Mouse (Mus musculus) heart, embryonic 12.5 days (tissue): ENCODE measurements around the gene St7. TPM values are rescaled to one million over a fixed set of nuclear protein-coding genes. Genes with fewer than 3 reads are reported as not detected.

Experiments used
- ATAC-seq: fragments of 200-750 bp; cut with Nextera tagmentation; 2 replicates; pipeline ENCODE4 v1.8.0; 2017; ENCODE audit warnings: moderate TSS enrichment, moderate library complexity; ENCODE audit not compliant: insufficient number of reproducible peaks, low FRiP score
- H3K27ac ChIP-seq: fragments of 300-500 bp; sonication (generic); 2 replicates; pipeline ENCODE4 v1.5.1; 2016; ENCODE audit warnings: mild to moderate bottlenecking, moderate library complexity; ENCODE audit not compliant: poor library complexity, severe bottlenecking
- H3K27me3 ChIP-seq: fragments of 300-500 bp; sonication (generic); replicated peaks from 2 replicates; pipeline ENCODE4 v1.6.1; 2016; ENCODE audit warnings: mild to moderate bottlenecking, moderate library complexity
- H3K36me3 ChIP-seq: fragments of 300-500 bp; sonication (generic); 2 replicates; pipeline ENCODE4 v1.6.1; 2016; ENCODE audit warnings: mild to moderate bottlenecking, moderate library complexity
- H3K4me1 ChIP-seq: fragments of 300-500 bp; sonication (generic); replicated peaks from 2 replicates; pipeline ENCODE4 v1.6.1; 2016; ENCODE audit warnings: mild to moderate bottlenecking
- H3K4me2 ChIP-seq: fragments of 300-500 bp; sonication (generic); 2 replicates; pipeline ENCODE4 v1.6.1; 2016; ENCODE audit warnings: mild to moderate bottlenecking, moderate library complexity
- H3K4me3 ChIP-seq: fragments of 300-500 bp; sonication (generic); 2 replicates; pipeline ENCODE4 v1.5.1; 2016; ENCODE audit warnings: mild to moderate bottlenecking
- H3K9ac ChIP-seq: fragments of 300-500 bp; sonication (generic); 2 replicates; pipeline ENCODE4 v1.6.1; 2016; ENCODE audit warnings: mild to moderate bottlenecking, moderate library complexity
- H3K9me3 ChIP-seq: fragments of 300-500 bp; sonication (generic); replicated peaks from 2 replicates; pipeline ENCODE4 v1.6.1; 2016; ENCODE audit warnings: mild to moderate bottlenecking, moderate library complexity
- WGBS: fragments of 180-500 bp; shearing (Covaris S2); methylation state at CpG from one replicate; pipeline ENCODE4 v1.1.7; 2016; 5-methylcytosine and 5-hydroxymethylcytosine counted together
- polyA plus RNA-seq: library from polyadenylated mRNA; unstranded; fragments of >200 nt; fragmentation: Nextera tagmentation; extraction: Ambion mirVana; gene quantifications from 2 replicates; pipeline ENCODE4 v1.2.1, GENCODE M21; 2016

St7 gene
- polyA plus RNA-seq, 1 experiment from 2014 or later = 29.6 TPM

- Histone ChIP-seq H3K4me2 (no peak overlapping the region), H3K9me3 (no peaks in the 10 kb centered on the region), H3K27ac (no peak overlapping the region), H3K9ac (no peak overlapping the region), H3K36me3 (0 out of 2 replicates have a peak, but pooled peaks cover 3% of the 10 kb centered on the region), H3K4me1 (peaks cover 23% of the 10 kb centered on the region), H3K27me3 (no peaks in the 10 kb centered on the region), H3K4me3 (no peak overlapping the region)
- WGBS = 92% methylated on average over 2 of the region's 2 CpGs
- no peak for ATAC-seq
Observed at GRCm38 (mm10) chr6:17823614-17824013, 130.9 kb downstream of the St7 start.

- no peaks in the 10 kb centered on the region for H3K27me3 ChIP-seq
- no peak for ATAC-seq
- H3K27ac ChIP-seq = no peak overlapping the region
- WGBS = 81% methylated on average over 1 of the region's 1 CpGs
- no peaks in the 10 kb centered on the region for H3K9me3 ChIP-seq
- 0 out of 2 replicates have a peak, but pooled peaks cover 3% of the 10 kb centered on the region for H3K36me3 ChIP-seq
- no peak overlapping the region for H3K4me2 ChIP-seq
- peaks cover 23% of the 10 kb centered on the region for H3K4me1 ChIP-seq
- H3K4me3 ChIP-seq = no peak overlapping the region
- H3K9ac ChIP-seq = no peak overlapping the region
Observed at GRCm38 (mm10) chr6:17824735-17825134, 132.0 kb downstream of the St7 start.

GRCm38 (mm10) chr6:17828382-17828781 is 135.6 kb downstream of the St7 start:
- no peaks in the 10 kb centered on the region; the same call in 1 of the 2 replicates for H3K9me3 ChIP-seq
- peaks cover 14% of the 10 kb centered on the region; the same call in 1 of the 2 replicates for H3K4me1 ChIP-seq
- no peak overlapping the region for H3K9ac ChIP-seq
- H3K4me2 ChIP-seq = no peak overlapping the region
- H3K4me3 ChIP-seq = no peak overlapping the region
- WGBS = 70% methylated on average over 4 of the region's 4 CpGs
- no peak overlapping the region for H3K27ac ChIP-seq
- H3K27me3 ChIP-seq = no peaks in the 10 kb centered on the region
- no peak for ATAC-seq
- peaks cover 8% of the 10 kb centered on the region; the same call in 1 of the 2 replicates for H3K36me3 ChIP-seq

- no peak for ATAC-seq
- H3K4me1 ChIP-seq = peaks cover 14% of the 10 kb centered on the region; the same call in 1 of the 2 replicates
- H3K27me3 ChIP-seq = no peaks in the 10 kb centered on the region
- H3K9me3 ChIP-seq = no peaks in the 10 kb centered on the region; the same call in 1 of the 2 replicates
- H3K27ac ChIP-seq = no peak overlapping the region
- WGBS = 81% methylated on average over 1 of the region's 1 CpGs
- no peak overlapping the region for H3K4me2 ChIP-seq
- no peak overlapping the region for H3K4me3 ChIP-seq
- H3K9ac ChIP-seq = no peak overlapping the region
- peaks cover 9% of the 10 kb centered on the region; the same call in 1 of the 2 replicates for H3K36me3 ChIP-seq
Observed at GRCm38 (mm10) chr6:17829981-17830380, 137.2 kb downstream of the St7 start.

GRCm38 (mm10) chr6:17834493-17834892 is 141.8 kb downstream of the St7 start:
- ATAC-seq = no peak
- Histone ChIP-seq H3K9me3 (no peaks in the 10 kb centered on the region; the same call in 1 of the 2 replicates), H3K9ac (no peak overlapping the region), H3K27me3 (no peaks in the 10 kb centered on the region), H3K27ac (no peak overlapping the region), H3K4me1 (peaks cover 2% of the 10 kb centered on the region; the same call in 1 of the 2 replicates), H3K36me3 (peaks cover 16% of the 10 kb centered on the region; the same call in 1 of the 2 replicates), H3K4me3 (no peak overlapping the region), H3K4me2 (no peak overlapping the region)
- 29% methylated on average over 7 of the region's 7 CpGs for WGBS

GRCm38 (mm10) chr6:17835693-17836092 is 143.0 kb downstream of the St7 start:
- no peak overlapping the region for H3K4me2 ChIP-seq
- no peak for ATAC-seq
- H3K4me1 ChIP-seq = peaks cover 2% of the 10 kb centered on the region; the same call in 1 of the 2 replicates
- H3K36me3 ChIP-seq = peaks cover 15% of the 10 kb centered on the region; the same call in 1 of the 2 replicates
- no peaks in the 10 kb centered on the region for H3K27me3 ChIP-seq
- WGBS = 82% methylated on average over 6 of the region's 6 CpGs
- no peak overlapping the region for H3K4me3 ChIP-seq
- no peaks in the 10 kb centered on the region for H3K9me3 ChIP-seq
- H3K27ac ChIP-seq = no peak overlapping the region
- no peak overlapping the region for H3K9ac ChIP-seq

GRCm38 (mm10) chr6:17837676-17838075 is 144.9 kb downstream of the St7 start:
- 79% methylated on average over 1 of the region's 1 CpGs for WGBS

GRCm38 (mm10) chr6:17840431-17840830 is 147.7 kb downstream of the St7 start:
- H3K9me3 ChIP-seq = no peaks in the 10 kb centered on the region
- 65% methylated on average over 29 of the region's 29 CpGs for WGBS
- peaks cover 12% of the 10 kb centered on the region; the same call in 1 of the 2 replicates for H3K36me3 ChIP-seq
- H3K4me1 ChIP-seq = peaks cover 8% of the 10 kb centered on the region
- ATAC-seq = peak; percentile 22; the same call in 1 of the 2 replicates
- no peak overlapping the region for H3K9ac ChIP-seq
- no peak overlapping the region for H3K27ac ChIP-seq
- H3K4me3 ChIP-seq = no peak overlapping the region
- no peaks in the 10 kb centered on the region for H3K27me3 ChIP-seq
- no peak overlapping the region for H3K4me2 ChIP-seq

More at GRCm38 (mm10) chr6:17837676-17838075, 144.9 kb downstream of the St7 start:
- peaks cover 4% of the 10 kb centered on the region; the same call in 1 of the 2 replicates for H3K4me1 ChIP-seq
- no peak overlapping the region for H3K9ac ChIP-seq
- ATAC-seq = no peak
- no peaks in the 10 kb centered on the region for H3K9me3 ChIP-seq
- no peaks in the 10 kb centered on the region for H3K27me3 ChIP-seq
- no peak overlapping the region for H3K27ac ChIP-seq
- no peak overlapping the region for H3K4me2 ChIP-seq
- H3K36me3 ChIP-seq = peaks cover 18% of the 10 kb centered on the region; the same call in 1 of the 2 replicates
- H3K4me3 ChIP-seq = no peak overlapping the region

GRCm38 (mm10) chr6:17842759-17843158 is 150.0 kb downstream of the St7 start:
- WGBS = 43% methylated on average over 3 of the region's 3 CpGs
- peaks cover 8% of the 10 kb centered on the region for H3K4me1 ChIP-seq

GRCm38 (mm10) chr6:17851316-17851715 is 158.6 kb downstream of the St7 start:
- Histone ChIP-seq H3K4me3 (no peak overlapping the region), H3K27me3 (no peaks in the 10 kb centered on the region), H3K36me3 (peaks cover 26% of the 10 kb centered on the region), H3K4me2 (no peak overlapping the region), H3K9me3 (no peaks in the 10 kb centered on the region), H3K9ac (no peak overlapping the region), H3K27ac (no peak overlapping the region), H3K4me1 (no peaks in the 10 kb centered on the region)
- WGBS = 63% methylated on average over 2 of the region's 2 CpGs
- no peak for ATAC-seq

More at GRCm38 (mm10) chr6:17842759-17843158, 150.0 kb downstream of the St7 start:
- H3K36me3 ChIP-seq = peaks cover 18% of the 10 kb centered on the region; the same call in 1 of the 2 replicates
- H3K27me3 ChIP-seq = no peaks in the 10 kb centered on the region
- no peak overlapping the region for H3K27ac ChIP-seq
- no peak overlapping the region for H3K9ac ChIP-seq
- no peak overlapping the region for H3K4me2 ChIP-seq
- ATAC-seq = no peak
- H3K4me3 ChIP-seq = no peak overlapping the region
- H3K9me3 ChIP-seq = no peaks in the 10 kb centered on the region

GRCm38 (mm10) chr6:17853587-17854274 is 161.0 kb downstream of the St7 start:
- WGBS = 84% methylated on average over 5 of the region's 5 CpGs
- H3K4me3 ChIP-seq = no peak overlapping the region
- H3K36me3 ChIP-seq = peaks cover 23% of the 10 kb centered on the region
- H3K9ac ChIP-seq = no peak overlapping the region
- no peak overlapping the region for H3K4me2 ChIP-seq
- no peaks in the 10 kb centered on the region for H3K27me3 ChIP-seq
- no peaks in the 10 kb centered on the region for H3K4me1 ChIP-seq
- H3K27ac ChIP-seq = no peak overlapping the region
- no peak for ATAC-seq
- H3K9me3 ChIP-seq = no peaks in the 10 kb centered on the region
